Mouse (Mus musculus): ENCODE results near the gene Olfr1218.
"Not testable (repeated sequence)": the region's sequence is repeated elsewhere in the genome, so short reads cannot be mapped to it uniquely, and the experiment has no call there.

Olfr1218 gene

GRCm38 (mm10) chr2:89061087-89061486 lies at the start of gene Olfr1218:
Gene Olfr1218, minus strand, starts transcription at chr2:89061187.
- in situ Hi-C loops (cut with MboI, MseI): no loop called here

- in situ Hi-C loops (cut with MboI, MseI): no loop called here
Measured at GRCm38 (mm10) chr2:89106735-89107134, 45.7 kb upstream of the Olfr1218 start, which contains the start of gene Olfr1220. Gene Olfr1220, minus strand, starts transcription at chr2:89106835.

GRCm38 (mm10) chr2:89105651-89106050 lies 44.7 kb upstream of the Olfr1218 start:
- in situ Hi-C loops (cut with MboI, MseI): no loop called here

GRCm38 (mm10) chr2:89093848-89094247 lies 32.9 kb upstream of the Olfr1218 start:
- in situ Hi-C loops (cut with MboI, MseI): no loop called here

- in situ Hi-C loops (cut with MboI, MseI): no loop called here
Measured at GRCm38 (mm10) chr2:89083413-89083812, 22.4 kb upstream of the Olfr1218 start, which contains the start of gene Olfr1219. Gene Olfr1219, minus strand, starts transcription at chr2:89083513.

- in situ Hi-C loops (cut with MboI, MseI): no loop called here
Measured at GRCm38 (mm10) chr2:89081487-89081886, 20.5 kb upstream of the Olfr1218 start.

GRCm38 (mm10) chr2:89031965-89032364 lies 29.0 kb downstream of the Olfr1218 start, which contains the start of gene Olfr1217:
Gene Olfr1217, minus strand, starts transcription at chr2:89032065.
- in situ Hi-C loops (cut with MboI, MseI): no loop called here

- in situ Hi-C loops (cut with MboI, MseI): not testable (repeated sequence)
Measured at GRCm38 (mm10) chr2:89021436-89021835, 39.6 kb downstream of the Olfr1218 start.

- in situ Hi-C loops (cut with MboI, MseI): no loop called here
Measured at GRCm38 (mm10) chr2:89018240-89018639, 42.7 kb downstream of the Olfr1218 start, which contains the start of gene Olfr1216. Gene Olfr1216, minus strand, starts transcription at chr2:89018340.

- in situ Hi-C loops (cut with MboI, MseI): no loop called here
Measured at GRCm38 (mm10) chr2:89006873-89007272, 54.1 kb downstream of the Olfr1218 start, which contains the start of gene Olfr1215. Gene Olfr1215, minus strand, starts transcription at chr2:89006973.
